Mouse (Mus musculus): Measurements from ENCODE around the gene Rnf208. TPM values are rescaled to one million over a fixed set of nuclear protein-coding genes. Genes with fewer than 3 reads are reported as not detected.
A peak's percentile ranks its signal among the peaks of the same experiment; 100 is the strongest.

Gene Rnf208
- polyA plus RNA-seq, 1 experiment from 2014 or later: 148 TPM

DNA sequence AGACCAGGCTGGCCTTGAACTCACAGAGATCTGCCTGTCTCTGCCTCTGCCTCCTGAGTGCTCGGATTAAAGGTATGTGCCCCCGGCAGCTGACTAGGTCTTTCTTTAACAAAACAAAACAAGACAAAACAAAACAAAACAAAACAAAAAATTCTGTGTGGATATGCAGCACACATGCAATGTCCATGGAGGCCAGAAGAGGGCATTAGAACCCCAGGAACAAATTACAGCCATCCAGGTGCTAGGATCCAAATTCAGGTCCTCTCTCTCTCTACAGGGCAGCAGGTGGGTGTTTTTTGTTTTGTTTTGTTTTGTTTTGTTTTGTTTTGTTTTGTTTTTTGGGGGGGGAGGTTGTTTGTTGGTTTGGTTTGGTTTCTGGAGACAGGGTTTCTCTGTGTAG, 16.8 kb downstream of the Rnf208 start:
- 46% methylated on average over 2 of the region's 2 CpGs for WGBS
- no peak overlapping the region for H3K9ac ChIP-seq
- H3K27ac ChIP-seq: no peak overlapping the region
- H3K4me2 ChIP-seq: no peak overlapping the region
- no peak overlapping the region for H3K4me3 ChIP-seq
- H3K9me3 ChIP-seq: no peaks in the 10 kb centered on the region
- H3K4me1 ChIP-seq: peaks cover 40% of the 10 kb centered on the region
- no peaks in the 10 kb centered on the region for H3K36me3 ChIP-seq (replicated peaks)
- ATAC-seq (replicated peaks): no peak
- peaks cover 2% of the 10 kb centered on the region; the same call in 1 of the 2 replicates for H3K27me3 ChIP-seq (replicated peaks)

DNA sequence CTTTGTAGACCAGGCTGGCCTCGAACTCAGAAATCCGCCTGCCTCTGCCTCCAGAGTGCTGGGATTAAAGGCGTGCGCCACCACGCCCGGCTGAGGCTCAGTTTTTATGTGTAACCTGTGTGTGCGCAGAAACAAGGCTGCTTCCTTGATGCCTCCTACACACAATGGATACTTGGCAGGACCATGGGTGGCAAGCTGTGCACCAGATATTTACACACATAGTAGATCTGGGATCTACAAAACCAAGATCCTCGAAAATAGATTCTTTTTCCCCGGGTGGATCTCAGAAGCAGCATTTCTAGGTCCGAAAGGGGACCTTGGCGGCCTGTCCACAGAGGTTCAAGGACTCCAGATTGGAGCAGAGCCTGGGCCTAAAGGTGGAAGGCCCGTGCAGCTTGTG, 19.8 kb downstream of the Rnf208 start:
- peak overlapping the region; percentile 47; the same call in 1 of the 2 replicates for H3K9ac ChIP-seq
- peaks cover 50% of the 10 kb centered on the region for H3K4me1 ChIP-seq
- peak; percentile 2; the same call in 1 of the 2 replicates for ATAC-seq (replicated peaks)
- peaks cover 8% of the 10 kb centered on the region; the same call in 1 of the 2 replicates for H3K27me3 ChIP-seq (replicated peaks)
- peak overlapping the region; percentile 81 for H3K4me3 ChIP-seq
- 44% methylated on average over 12 of the region's 12 CpGs for WGBS
- peak overlapping the region; percentile 99 for H3K4me2 ChIP-seq
- no peaks in the 10 kb centered on the region for H3K36me3 ChIP-seq (replicated peaks)
- H3K9me3 ChIP-seq: no peaks in the 10 kb centered on the region
- H3K27ac ChIP-seq: peak overlapping the region; percentile 80

DNA sequence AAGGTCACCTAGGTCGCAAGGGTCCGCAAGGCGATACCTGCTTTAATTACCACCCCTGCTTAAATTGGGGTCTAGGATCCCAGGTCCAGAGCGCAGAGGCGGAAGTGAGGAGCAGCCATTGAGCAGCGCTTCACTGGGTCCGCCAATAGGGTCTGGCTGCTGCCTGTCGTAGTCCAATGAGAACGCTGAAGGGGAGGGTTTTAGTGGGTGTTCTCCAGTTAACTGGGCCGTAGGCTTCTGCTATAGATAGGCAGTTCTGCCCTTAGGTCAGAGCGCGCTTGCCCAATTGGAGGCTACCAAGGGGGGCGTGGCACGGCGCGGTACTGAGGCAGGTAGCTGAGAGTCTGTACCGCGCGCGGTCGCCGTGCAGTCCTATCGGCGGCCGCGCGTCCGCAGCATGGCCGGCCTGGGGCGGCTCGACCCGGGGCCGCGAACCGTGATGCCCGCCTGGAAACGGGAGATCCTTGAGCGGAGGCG, 20.3 kb downstream of the Rnf208 start, which contains the start of gene Tprn:
Tprn (plus strand) TSS at position 328 of the 477 bp plus-strand sequence.
- Histone ChIP-seq H3K4me1 (peaks cover 51% of the 10 kb centered on the region), H3K27me3 (replicated peaks) (peaks cover 8% of the 10 kb centered on the region; the same call in 1 of the 2 replicates), H3K4me3 (peak within 1 kb of the TSS; percentile 81), H3K36me3 (replicated peaks) (no peaks in the 10 kb centered on the region), H3K27ac (peak within 1 kb of the TSS; percentile 80), H3K9me3 (no peaks in the 10 kb centered on the region), H3K4me2 (peak within 1 kb of the TSS; percentile 99), H3K9ac (peak within 1 kb of the TSS; percentile 71)
- ATAC-seq (replicated peaks): peak; percentile 99
- WGBS: under 1% methylated on average over 39 of the region's 39 CpGs

DNA sequence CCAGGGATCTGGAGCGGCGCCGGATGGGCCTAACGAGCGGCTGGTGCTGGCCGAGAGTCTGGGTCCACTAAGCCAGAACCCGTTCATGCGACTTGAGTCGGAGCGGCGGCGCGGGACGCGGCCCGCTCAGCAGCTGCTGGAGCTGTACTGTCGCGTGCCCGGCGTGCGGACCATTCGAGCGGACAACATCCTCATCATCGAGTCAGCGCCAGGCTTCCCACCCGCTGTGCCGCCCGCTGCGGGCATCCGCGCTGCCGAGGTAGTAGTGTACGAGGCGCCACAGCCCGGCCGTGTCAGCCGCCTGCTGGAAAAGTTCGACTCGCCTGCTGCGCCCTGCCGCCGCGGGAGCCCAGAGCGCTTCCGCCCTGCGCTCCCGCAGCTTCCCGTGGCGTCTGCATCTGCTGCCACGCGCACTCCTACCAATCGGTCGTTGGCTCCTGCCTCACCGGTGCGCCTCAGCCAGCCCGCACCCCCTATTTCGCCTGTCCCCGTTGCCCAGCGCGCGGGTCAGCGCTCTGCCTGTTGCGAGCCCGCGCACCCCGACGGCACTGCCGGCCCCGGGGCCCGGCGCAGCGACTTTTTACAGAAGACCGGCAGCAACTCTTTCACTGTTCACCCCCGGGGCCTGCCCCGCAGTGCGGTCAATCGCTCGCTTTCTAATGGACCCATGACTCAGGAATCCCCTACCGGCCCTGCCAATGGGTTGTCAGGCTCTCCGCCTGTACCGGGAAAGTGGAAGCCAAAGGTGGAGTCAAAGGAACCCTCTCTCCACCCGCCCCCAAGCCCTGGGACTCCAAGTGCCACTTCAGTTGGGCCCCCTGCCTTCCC, 21.0 kb downstream of the Rnf208 start:
- ATAC-seq (replicated peaks): peak; percentile 13
- Histone ChIP-seq H3K4me3 (peak overlapping the region; percentile 81), H3K36me3 (replicated peaks) (no peaks in the 10 kb centered on the region), H3K9me3 (no peaks in the 10 kb centered on the region), H3K4me2 (peak overlapping the region; percentile 99), H3K4me1 (peaks cover 56% of the 10 kb centered on the region), H3K27me3 (replicated peaks) (peaks cover 8% of the 10 kb centered on the region; the same call in 1 of the 2 replicates), H3K9ac (peak overlapping the region; percentile 71), H3K27ac (peak overlapping the region; percentile 80)
- under 1% methylated on average over 81 of the region's 82 CpGs for WGBS

DNA sequence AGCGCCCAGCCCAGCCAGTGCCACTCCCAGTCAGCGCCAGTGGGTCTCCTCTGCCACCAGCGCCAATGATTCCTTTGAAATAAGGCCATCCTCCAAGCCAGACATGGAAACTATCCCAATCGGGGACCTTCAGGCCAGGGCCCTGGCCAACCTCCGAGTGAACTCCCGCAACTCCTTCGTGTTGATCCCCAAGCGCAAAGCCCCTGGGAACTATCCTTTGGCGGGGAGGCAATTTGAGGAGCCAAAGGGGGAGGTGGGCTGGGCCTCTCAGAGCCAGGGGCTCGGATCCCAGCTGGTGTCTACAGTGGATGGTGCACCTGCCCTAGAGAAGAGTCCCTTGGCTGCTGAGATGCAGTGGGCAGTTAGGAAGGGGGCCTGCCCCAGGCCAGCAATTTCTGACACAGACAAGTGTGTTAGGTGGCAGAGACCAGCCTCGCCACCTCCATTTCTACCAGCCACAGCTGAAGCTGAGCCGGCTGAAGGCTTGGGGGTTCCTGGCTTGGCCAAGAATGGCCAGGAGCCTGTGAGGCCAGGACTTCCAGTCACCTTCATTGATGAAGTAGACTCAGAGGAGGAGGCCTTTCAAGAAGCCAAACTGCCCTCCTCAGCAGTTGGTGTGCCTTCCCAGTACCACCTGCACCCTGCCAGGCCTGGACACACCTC, 21.7 kb downstream of the Rnf208 start:
- Histone ChIP-seq H3K9ac (peak overlapping the region; percentile 71), H3K27me3 (replicated peaks) (peaks cover 8% of the 10 kb centered on the region; the same call in 1 of the 2 replicates), H3K4me2 (peak overlapping the region; percentile 99), H3K36me3 (replicated peaks) (no peaks in the 10 kb centered on the region), H3K4me1 (peaks cover 57% of the 10 kb centered on the region), H3K27ac (no peak overlapping the region), H3K4me3 (peak overlapping the region; percentile 81), H3K9me3 (no peaks in the 10 kb centered on the region)
- WGBS: 22% methylated on average over 12 of the region's 12 CpGs
- ATAC-seq (replicated peaks): no peak

DNA sequence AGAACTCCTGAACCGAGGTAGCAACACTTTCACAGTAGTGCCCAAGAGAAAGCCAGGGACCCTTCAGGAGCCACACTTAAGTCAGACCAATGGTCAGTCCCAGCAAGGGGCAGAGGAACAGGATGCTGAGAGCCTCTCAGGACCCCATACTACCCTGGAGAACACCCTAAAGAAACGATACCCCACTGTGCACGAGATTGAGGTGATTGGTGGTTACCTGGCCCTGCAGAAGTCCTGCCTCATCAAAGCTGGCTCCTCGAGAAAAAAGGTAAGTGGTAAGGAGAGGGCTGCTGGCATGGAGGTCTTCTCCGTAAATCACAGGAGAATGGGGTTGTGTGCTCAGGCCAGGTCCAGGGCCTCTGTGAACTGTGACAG, 22.2 kb downstream of the Rnf208 start:
- Histone ChIP-seq H3K9ac (peak overlapping the region; percentile 36; the same call in 1 of the 2 replicates), H3K27me3 (replicated peaks) (peaks cover 8% of the 10 kb centered on the region; the same call in 1 of the 2 replicates), H3K36me3 (replicated peaks) (no peaks in the 10 kb centered on the region; the same call in 1 of the 2 replicates), H3K4me3 (peak overlapping the region; percentile 81), H3K9me3 (no peaks in the 10 kb centered on the region), H3K27ac (no peak overlapping the region), H3K4me1 (peaks cover 57% of the 10 kb centered on the region), H3K4me2 (peak overlapping the region; percentile 99)
- 79% methylated on average over 5 of the region's 5 CpGs for WGBS
- ATAC-seq (replicated peaks): no peak

DNA sequence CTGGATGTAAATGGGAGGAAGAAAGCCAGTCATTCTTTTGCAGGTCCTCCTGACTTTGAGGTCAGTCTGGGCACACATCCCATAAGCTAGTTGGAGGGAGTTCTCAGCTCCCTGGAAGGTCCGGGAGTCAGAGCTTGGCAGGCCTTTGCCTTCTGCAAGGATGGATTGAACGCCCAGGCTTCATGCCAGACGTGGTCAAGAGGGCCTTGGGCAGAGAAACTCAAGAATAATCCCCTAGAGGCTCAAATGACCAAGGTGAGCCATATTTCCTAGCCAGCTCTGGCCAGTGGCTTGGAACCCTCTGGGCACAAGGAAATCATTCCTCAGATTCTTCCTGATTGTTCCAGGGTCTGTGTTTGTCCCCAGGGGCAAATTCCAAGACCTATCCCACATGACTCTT, 22.8 kb downstream of the Rnf208 start:
- 0 out of 2 replicates have a peak overlapping the region, but pooled peaks have one; percentile 5 for H3K4me3 ChIP-seq
- peaks cover 5% of the 10 kb centered on the region for H3K36me3 ChIP-seq (replicated peaks)
- no peaks in the 10 kb centered on the region for H3K9me3 ChIP-seq
- peaks cover 57% of the 10 kb centered on the region for H3K4me1 ChIP-seq
- ATAC-seq (replicated peaks): no peak
- no peak overlapping the region for H3K27ac ChIP-seq
- peak overlapping the region; percentile 99 for H3K4me2 ChIP-seq
- peaks cover 8% of the 10 kb centered on the region; the same call in 1 of the 2 replicates for H3K27me3 ChIP-seq (replicated peaks)
- peak overlapping the region; percentile 36 for H3K9ac ChIP-seq
- 78% methylated on average over 3 of the region's 3 CpGs for WGBS

DNA sequence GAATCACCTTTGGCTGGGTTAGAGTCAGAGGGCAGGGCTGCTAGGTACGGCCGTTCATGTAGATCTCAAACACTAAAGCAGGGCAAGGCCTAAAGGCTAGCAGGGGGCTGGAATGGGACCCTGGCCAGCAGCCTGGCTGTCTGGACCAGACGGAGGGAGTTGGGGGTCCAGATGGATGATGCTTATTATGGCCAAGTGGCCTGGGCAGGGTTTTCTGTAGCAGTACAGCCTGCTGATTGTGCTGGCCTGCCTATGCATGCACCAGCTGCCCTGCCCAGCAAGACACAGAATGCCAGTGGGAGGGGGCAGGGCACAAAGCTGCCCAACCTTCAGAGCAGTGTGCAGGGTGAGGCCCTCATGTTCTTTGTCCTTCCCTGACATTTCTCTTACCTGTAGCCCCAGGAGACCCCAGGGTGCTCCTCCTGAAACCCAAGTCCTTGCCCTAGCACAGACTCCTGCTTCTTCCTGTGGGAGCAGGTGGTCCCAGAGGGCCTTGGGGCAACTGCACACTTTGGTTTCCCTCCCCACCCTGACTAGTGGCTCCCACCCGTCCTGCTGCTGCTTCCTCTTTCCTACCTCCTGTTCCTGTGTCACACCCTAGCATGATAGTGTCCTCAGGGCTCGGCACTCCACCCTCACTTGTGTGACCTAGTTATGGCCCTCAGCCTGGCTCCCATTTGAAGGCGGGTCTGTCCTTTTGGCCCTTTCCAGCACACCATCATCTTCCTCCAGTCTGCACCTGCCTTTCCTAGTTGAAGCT, 24.0 kb downstream of the Rnf208 start:
- H3K27ac ChIP-seq: no peak overlapping the region
- H3K27me3 ChIP-seq (replicated peaks): peaks cover 8% of the 10 kb centered on the region; the same call in 1 of the 2 replicates
- H3K4me3 ChIP-seq: no peak overlapping the region
- H3K9me3 ChIP-seq: no peaks in the 10 kb centered on the region
- peaks cover 13% of the 10 kb centered on the region for H3K36me3 ChIP-seq (replicated peaks)
- WGBS: 64% methylated on average over 6 of the region's 6 CpGs
- peak overlapping the region; percentile 99 for H3K4me2 ChIP-seq
- peaks cover 63% of the 10 kb centered on the region for H3K4me1 ChIP-seq
- peak overlapping the region; percentile 7 for H3K9ac ChIP-seq
- ATAC-seq (replicated peaks): no peak

DNA sequence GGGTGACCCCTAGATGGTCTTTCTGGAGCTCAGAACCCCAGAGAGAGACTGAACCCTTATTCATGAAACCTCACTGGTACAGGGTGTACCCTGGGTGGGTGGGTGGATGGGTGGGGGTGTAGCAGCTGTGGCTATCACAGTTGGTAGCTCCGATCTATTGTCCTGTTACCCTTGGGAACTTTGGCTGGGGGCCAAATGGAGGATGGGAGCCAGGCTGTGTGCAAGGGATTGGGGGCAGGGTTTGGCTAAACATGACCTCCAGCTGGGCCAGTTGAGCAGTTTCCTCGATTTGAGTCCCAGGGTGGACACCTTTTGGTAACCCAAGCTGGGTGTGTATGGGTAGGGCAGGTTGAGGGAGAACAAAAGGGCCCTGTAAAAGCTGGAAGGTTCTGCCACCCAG, 24.7 kb downstream of the Rnf208 start:
- Histone ChIP-seq H3K9ac (peak overlapping the region; percentile 7), H3K4me3 (no peak overlapping the region), H3K27ac (no peak overlapping the region), H3K9me3 (no peaks in the 10 kb centered on the region), H3K27me3 (replicated peaks) (peaks cover 8% of the 10 kb centered on the region; the same call in 1 of the 2 replicates), H3K4me1 (peaks cover 68% of the 10 kb centered on the region), H3K4me2 (peak overlapping the region; percentile 99), H3K36me3 (replicated peaks) (peaks cover 13% of the 10 kb centered on the region)
- 48% methylated on average over 2 of the region's 2 CpGs for WGBS
- no peak for ATAC-seq (replicated peaks)

DNA sequence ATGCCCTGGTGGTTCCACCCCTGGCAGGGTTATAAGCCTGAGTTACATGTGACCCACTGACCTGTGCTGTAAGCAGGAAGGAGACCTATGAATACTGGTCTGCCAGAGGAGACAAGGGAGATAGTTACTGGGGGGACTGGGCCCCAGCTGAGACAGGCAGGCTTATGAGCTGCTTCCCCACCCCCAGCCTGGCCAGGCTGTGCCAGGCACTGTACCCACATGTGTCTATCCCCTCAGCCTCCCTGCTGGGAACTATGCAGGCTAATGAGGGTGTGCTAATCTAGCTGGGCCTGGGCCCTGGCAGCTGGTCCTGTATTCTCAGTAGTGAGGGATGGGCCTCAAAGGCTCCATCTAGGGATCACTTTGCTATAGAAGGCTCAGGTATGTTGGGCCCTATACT, 25.2 kb downstream of the Rnf208 start:
- H3K9ac ChIP-seq: no peak overlapping the region
- peaks cover 8% of the 10 kb centered on the region; the same call in 1 of the 2 replicates for H3K27me3 ChIP-seq (replicated peaks)
- ATAC-seq (replicated peaks): no peak
- H3K4me1 ChIP-seq: peaks cover 65% of the 10 kb centered on the region
- no peaks in the 10 kb centered on the region for H3K9me3 ChIP-seq
- H3K36me3 ChIP-seq (replicated peaks): peaks cover 13% of the 10 kb centered on the region
- no peak overlapping the region for H3K4me3 ChIP-seq
- peak overlapping the region; percentile 99 for H3K4me2 ChIP-seq
- H3K27ac ChIP-seq: no peak overlapping the region

DNA sequence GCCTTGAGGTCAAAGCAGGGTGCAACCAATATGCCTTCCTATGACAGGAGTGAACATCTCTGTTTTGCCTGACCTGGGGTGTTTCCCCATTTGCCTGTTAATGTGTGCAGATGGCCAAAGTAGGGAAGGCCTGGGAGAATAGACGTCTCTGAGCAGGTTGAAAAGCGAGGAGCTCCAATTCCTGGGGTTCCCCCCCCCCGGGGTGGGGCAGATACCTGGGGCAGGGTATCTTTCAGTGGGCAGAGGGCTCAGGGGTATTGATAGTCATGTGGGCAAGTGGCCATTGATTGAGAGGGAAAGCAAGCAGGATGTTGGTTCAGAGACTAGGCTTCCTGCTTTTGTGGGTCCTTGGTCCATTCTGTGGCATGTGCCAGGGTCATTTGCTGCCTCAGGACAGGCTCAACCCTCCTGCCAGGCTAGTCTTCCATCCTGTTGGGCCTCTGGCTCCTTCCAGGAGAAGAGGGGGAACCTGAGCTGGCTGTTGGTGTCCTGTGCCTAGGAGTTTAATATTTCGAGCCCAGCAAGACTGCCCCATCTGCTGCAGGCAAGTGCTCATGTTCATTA, 25.8 kb downstream of the Rnf208 start:
- no peaks in the 10 kb centered on the region for H3K9me3 ChIP-seq
- no peak overlapping the region for H3K27ac ChIP-seq
- H3K4me3 ChIP-seq: no peak overlapping the region
- H3K27me3 ChIP-seq (replicated peaks): peaks cover 8% of the 10 kb centered on the region; the same call in 1 of the 2 replicates
- no peak for ATAC-seq (replicated peaks)
- H3K4me1 ChIP-seq: peaks cover 65% of the 10 kb centered on the region
- H3K9ac ChIP-seq: no peak overlapping the region
- H3K4me2 ChIP-seq: no peak overlapping the region
- WGBS: 70% methylated on average over 4 of the region's 4 CpGs
- peaks cover 13% of the 10 kb centered on the region for H3K36me3 ChIP-seq (replicated peaks)

Data from midbrain, embryonic 15.5 days (tissue).